Mouse (Mus musculus): Measurements from ENCODE around the gene Nom1. TPM values are rescaled to one million over a fixed set of nuclear protein-coding genes. Genes with fewer than 3 reads are reported as not detected.
A peak's percentile ranks its signal among the peaks of the same experiment; 100 is the strongest.
"Not testable (repeated sequence)": the region's sequence is repeated elsewhere in the genome, so short reads cannot be mapped to it uniquely, and the experiment has no call there.

Nom1 gene
- polyA plus RNA-seq (2012; rRNA removed) = 2.8 and 7.1 TPM in 2 replicates

DNA sequence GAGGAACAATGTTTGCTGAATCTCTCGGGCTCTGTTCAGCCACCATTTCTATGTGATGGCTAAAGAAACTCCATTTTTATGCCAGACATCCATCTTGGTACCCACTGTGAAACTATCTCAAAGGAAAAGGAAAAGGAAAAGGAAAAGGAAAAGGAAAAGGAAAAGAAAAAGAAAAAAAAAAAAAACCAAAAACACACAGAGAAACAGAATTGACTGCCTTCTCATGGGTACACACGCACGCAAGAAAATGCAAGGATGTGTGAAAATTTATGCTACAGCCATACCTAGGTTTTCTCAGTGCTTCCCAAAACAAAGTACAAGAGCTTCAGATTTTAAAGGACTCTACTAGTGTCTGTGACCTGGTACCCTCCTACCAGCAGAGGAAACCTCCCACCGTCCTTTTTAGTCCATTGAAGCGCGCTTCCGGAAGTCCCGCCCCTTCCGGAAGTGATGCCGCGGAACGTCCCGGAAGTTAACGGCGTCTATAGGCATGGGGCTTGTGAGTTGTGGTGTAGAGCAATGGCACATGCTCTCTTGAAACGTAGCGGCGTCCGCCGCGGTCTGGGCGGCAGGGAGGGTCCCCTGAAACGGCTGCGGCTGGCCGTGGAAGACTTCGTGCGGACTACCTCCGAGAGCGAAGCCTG, at the start of gene Nom1:
TSS of gene Nom1 (plus strand) at position 437 of the 644 bp plus-strand sequence.
- peak; percentile 90 for DNase-seq
- no peak for TF ChIP-seq CTCF (IDR thresholded peaks at IDR 0.05; ENCODE audit: insufficient read depth, low read length)
- peak; percentile 70; the same call in 1 of the 2 replicates for TF ChIP-seq POLR2A (IDR thresholded peaks at IDR 0.05; ENCODE audit: borderline replicate concordance, extremely low read depth, low read depth, low read length)
- Histone ChIP-seq H3K4me1 (ENCODE audit: control insufficient read depth, insufficient read depth, low read length) (peaks cover 10% of the 10 kb centered on the region), H3K4me3 (replicated peaks; ENCODE audit: extremely low read depth, low read depth, low read length) (peak within 1 kb of the TSS; percentile 97)
- 4% methylated on average over 29 of the region's 29 CpGs for WGBS

DNA sequence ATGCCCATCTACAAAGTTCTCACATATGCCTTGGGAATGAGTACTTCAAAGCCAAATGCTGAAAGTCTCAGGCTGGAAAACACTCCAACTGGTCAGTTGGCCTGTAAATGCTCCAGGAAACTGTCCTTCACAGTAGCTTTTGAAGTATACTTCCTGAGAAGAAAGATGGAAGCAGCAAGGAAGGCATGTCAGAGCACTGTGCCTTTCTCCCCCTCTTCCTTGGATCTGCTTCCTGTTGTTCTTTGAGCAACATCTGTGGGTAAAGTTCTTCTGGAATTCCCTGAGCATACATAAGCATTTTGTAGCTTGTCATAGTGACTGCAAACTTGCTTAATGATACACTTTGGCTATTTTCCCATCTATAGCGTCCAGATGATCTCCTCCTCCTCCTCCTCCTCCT, 46.9 kb upstream of the Nom1 start:
- peaks cover 3% of the 10 kb centered on the region for H3K4me1 ChIP-seq (ENCODE audit: control insufficient read depth, insufficient read depth, low read length)
- TF ChIP-seq POLR2A (IDR thresholded peaks at IDR 0.05; ENCODE audit: borderline replicate concordance, extremely low read depth, low read depth, low read length) (no peak), CTCF (IDR thresholded peaks at IDR 0.05; ENCODE audit: insufficient read depth, low read length) (no peak)
- DNase-seq = no peak
- no peak overlapping the region for H3K4me3 ChIP-seq (replicated peaks; ENCODE audit: extremely low read depth, low read depth, low read length)
- 8% methylated on average over 1 of the region's 1 CpGs for WGBS

DNA sequence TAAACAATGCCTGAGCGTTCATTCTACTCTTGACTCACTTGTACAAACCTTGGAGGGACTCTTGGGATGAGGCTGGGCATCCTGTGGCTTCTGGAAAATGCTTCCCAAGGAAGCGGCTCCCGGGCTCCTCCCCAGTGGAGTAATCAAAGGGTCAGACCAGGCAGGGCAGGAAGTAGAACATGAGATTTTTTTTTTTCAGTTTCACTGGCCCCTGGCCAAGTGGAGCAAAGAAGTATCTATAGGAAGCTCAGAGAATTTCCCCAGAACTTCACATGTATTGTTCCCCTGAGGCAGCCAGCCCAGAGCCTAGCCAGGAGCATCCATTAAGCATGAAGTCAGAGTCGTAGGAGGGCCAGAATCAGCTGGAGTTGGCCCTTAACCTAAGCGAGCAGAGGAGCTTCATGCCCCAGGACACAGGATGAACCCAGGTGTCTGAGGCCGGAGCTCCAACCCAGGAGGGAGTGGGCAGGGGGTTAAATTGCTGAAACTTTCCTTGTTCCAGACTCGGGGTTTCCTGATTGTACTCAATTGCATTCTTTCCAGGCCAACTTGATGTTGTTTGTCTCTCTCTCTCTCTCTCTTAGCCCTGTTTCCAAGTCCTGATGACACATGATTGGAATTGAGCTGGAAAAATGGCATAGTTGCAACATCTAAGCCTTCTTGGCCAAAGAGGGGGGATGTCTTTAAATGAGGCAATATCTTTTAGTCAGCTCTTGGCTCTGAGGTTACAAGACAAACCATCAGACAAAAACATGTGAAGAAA, 46.1 kb upstream of the Nom1 start:
- Histone ChIP-seq H3K4me1 (ENCODE audit: control insufficient read depth, insufficient read depth, low read length) (peaks cover 3% of the 10 kb centered on the region), H3K4me3 (replicated peaks; ENCODE audit: extremely low read depth, low read depth, low read length) (no peak overlapping the region)
- peak; percentile 25 for DNase-seq
- 10% methylated on average over 7 of the region's 7 CpGs for WGBS
- no peak for TF ChIP-seq CTCF (IDR thresholded peaks at IDR 0.05; ENCODE audit: insufficient read depth, low read length)

DNA sequence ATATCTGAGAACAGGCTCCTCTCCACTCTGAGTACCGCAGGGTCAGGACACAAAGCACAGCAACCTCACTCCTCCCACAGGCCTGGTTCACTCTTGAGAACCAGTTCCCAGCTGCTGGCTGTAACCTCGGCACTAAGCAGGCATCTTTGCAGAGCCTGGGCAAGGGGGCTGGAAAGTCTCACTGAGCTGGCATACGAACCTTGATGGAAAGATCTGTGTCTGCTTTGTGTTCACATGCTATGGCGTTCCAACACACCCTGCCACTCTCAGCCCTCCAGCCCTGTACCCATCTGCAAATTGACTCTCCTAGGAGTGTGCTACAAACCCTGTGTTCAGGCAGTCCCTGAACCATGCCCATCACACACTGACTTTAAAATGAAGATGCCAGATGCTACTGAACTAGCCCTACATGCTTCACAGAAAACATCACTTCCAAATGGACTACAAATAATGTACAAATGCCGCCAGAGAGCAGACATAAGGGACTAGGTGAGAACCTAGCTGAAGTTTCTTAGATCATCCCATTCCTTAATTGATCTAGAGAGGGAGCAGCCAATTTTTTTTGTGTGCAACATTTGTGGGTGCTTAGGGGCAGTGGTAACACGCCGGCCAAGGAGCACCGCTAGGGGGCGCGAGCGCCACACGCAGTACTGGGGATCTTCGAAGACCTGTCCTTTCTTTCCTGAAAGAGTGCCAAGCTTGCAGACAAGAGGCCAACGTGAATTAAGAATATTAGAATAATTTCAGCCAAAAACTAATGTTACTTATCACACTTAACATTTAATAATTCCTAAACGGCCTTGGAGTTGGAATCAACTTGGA, 45.3 kb upstream of the Nom1 start:
- H3K4me1 ChIP-seq (ENCODE audit: control insufficient read depth, insufficient read depth, low read length) = peaks cover 3% of the 10 kb centered on the region
- DNase-seq = peak; percentile 75
- TF ChIP-seq POLR2A (IDR thresholded peaks at IDR 0.05; ENCODE audit: borderline replicate concordance, extremely low read depth, low read depth, low read length) (no peak), CTCF (IDR thresholded peaks at IDR 0.05; ENCODE audit: insufficient read depth, low read length) (peak; percentile 82)
- no peak overlapping the region for H3K4me3 ChIP-seq (replicated peaks; ENCODE audit: extremely low read depth, low read depth, low read length)
- WGBS = 16% methylated on average over 15 of the region's 15 CpGs

DNA sequence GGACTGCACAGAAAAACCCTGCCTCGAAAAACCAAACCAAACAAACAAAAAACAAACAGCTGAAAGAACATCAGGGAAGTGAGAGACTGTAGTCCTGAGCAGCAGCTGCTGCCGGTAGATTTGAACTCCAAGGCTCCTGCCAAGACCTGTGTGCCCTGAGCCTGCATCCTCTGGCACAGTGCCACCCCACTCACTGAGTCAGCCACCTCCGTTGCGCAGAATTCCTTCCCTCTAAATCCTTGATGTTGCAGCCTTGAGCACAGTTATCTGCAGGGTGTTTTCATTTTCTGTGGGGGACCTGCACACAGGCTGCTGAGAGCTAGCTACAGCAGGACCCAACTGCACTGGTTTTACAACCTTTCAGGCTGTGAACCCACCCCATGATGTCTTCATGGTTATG, 36.0 kb upstream of the Nom1 start:
- TF ChIP-seq CTCF (IDR thresholded peaks at IDR 0.05; ENCODE audit: insufficient read depth, low read length) (no peak), POLR2A (IDR thresholded peaks at IDR 0.05; ENCODE audit: borderline replicate concordance, extremely low read depth, low read depth, low read length) (no peak)
- no peak overlapping the region for H3K4me3 ChIP-seq (replicated peaks; ENCODE audit: extremely low read depth, low read depth, low read length)
- no peaks in the 10 kb centered on the region for H3K4me1 ChIP-seq (ENCODE audit: control insufficient read depth, insufficient read depth, low read length)
- 33% methylated on average over 4 of the region's 4 CpGs for WGBS
- no peak for DNase-seq

DNA sequence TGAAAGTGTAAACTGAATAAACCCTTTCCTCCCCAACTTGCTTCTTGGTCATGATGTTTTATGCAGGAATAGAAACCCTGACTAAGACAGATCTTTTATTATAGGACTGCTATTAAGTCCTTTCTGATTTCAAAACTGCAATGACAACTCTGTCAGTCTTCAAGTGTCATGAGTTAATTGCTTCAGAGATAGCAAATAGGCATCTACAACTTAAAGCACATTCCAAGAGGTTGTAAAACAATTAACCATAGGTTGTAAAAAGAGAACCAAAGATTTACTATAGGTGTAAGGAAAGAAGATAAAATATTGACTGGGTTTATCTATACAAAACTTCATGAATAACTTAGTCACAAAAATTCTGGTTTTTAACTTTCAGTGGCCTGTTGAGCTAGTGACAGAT, 23.6 kb upstream of the Nom1 start:
- H3K4me3 ChIP-seq (replicated peaks; ENCODE audit: extremely low read depth, low read depth, low read length) = no peak overlapping the region

DNA sequence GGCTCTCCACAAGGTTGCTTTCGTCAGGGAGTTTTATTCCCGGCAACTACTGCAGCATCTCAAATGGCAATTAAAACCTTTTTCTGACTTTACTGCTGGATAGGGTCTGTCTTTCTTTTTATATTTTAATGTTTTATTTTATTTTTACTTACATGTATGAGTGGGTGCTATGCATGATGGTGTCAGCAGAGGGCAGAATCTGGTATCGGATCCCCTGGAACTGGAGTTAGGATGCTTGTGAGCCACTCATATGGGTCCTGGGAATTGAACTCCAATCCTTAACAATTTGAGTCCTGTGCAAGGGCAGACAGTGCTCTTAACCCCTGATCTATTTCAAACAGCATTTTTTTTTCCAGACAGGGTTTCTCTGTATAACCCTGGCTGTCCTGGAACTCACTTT, 21.4 kb upstream of the Nom1 start:
- no peaks in the 10 kb centered on the region for H3K4me1 ChIP-seq (ENCODE audit: control insufficient read depth, insufficient read depth, low read length)
- no peak for DNase-seq
- TF ChIP-seq CTCF (IDR thresholded peaks at IDR 0.05; ENCODE audit: insufficient read depth, low read length) = no peak
- TF ChIP-seq POLR2A (IDR thresholded peaks at IDR 0.05; ENCODE audit: borderline replicate concordance, extremely low read depth, low read depth, low read length) = no peak
- no peak overlapping the region for H3K4me3 ChIP-seq (replicated peaks; ENCODE audit: extremely low read depth, low read depth, low read length)
- 75% methylated on average over 3 of the region's 3 CpGs for WGBS

More for the DNA sequence above, 23.6 kb upstream of the Nom1 start:
- TF ChIP-seq POLR2A (IDR thresholded peaks at IDR 0.05; ENCODE audit: borderline replicate concordance, extremely low read depth, low read depth, low read length) (no peak), CTCF (IDR thresholded peaks at IDR 0.05; ENCODE audit: insufficient read depth, low read length) (no peak)
- no peak for DNase-seq
- no peaks in the 10 kb centered on the region for H3K4me1 ChIP-seq (ENCODE audit: control insufficient read depth, insufficient read depth, low read length)

DNA sequence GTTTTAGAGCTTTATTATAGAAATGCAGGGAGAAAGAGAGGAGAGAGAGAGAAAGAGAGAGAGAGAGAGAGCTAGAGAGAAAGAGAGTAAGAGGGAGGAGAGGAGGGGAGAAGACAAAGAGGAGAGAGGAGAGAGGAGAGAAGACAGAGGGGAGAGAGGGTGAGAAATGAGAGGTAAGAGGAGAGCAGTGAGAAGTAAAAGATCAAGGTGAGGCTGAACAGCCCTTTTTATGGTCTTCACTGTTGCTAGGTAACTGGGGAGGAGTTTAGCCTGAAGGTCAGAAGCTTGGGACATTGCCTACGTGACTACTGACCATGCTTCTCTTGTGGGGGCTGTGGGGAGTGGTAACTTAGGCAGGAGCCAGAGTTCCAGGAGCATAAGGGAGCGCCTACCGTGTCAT, 11.1 kb upstream of the Nom1 start:
- 55% methylated on average over 3 of the region's 3 CpGs for WGBS

DNA sequence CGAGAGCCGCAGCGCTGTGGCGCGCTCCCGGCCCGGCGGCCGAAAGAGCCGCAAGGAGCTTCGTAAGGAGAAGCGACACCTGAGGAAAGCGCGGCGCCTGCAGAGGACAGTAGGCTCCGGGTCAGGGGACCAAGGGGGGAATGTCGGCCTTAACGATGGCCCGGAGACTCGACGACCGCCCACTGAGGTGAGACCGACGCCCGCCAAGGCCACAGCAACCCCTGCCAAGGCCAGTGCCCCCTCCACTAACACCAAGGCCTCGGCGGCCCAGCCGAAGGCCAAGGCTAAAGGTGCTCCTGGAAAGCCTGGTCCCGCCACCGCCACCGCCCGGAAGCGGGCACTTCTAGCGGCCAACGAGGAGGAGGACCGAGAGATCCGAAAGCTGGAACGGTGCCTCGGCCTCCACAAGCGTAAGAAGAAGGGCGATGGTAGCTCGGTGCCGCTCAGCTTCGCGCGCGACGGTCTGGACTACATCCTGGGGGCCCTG, 451 bp downstream of the Nom1 start:
- Histone ChIP-seq H3K4me1 (ENCODE audit: control insufficient read depth, insufficient read depth, low read length) (peaks cover 10% of the 10 kb centered on the region), H3K4me3 (replicated peaks; ENCODE audit: extremely low read depth, low read depth, low read length) (peak overlapping the region; percentile 97)
- TF ChIP-seq CTCF (IDR thresholded peaks at IDR 0.05; ENCODE audit: insufficient read depth, low read length) = no peak
- TF ChIP-seq POLR2A (IDR thresholded peaks at IDR 0.05; ENCODE audit: borderline replicate concordance, extremely low read depth, low read depth, low read length) = no peak
- no peak for DNase-seq
- WGBS = under 1% methylated on average over 48 of the region's 48 CpGs

More for the DNA sequence above, 11.1 kb upstream of the Nom1 start:
- not testable (repeated sequence) for DNase-seq; H3K4me3 ChIP-seq (replicated peaks; ENCODE audit: extremely low read depth, low read depth, low read length); H3K4me1 ChIP-seq (ENCODE audit: control insufficient read depth, insufficient read depth, low read length)

Data from lung, adult 2 months (tissue).